Comparison of ENCODE assay signal across 11 mouse cellular contexts in the genomic region with DNA sequence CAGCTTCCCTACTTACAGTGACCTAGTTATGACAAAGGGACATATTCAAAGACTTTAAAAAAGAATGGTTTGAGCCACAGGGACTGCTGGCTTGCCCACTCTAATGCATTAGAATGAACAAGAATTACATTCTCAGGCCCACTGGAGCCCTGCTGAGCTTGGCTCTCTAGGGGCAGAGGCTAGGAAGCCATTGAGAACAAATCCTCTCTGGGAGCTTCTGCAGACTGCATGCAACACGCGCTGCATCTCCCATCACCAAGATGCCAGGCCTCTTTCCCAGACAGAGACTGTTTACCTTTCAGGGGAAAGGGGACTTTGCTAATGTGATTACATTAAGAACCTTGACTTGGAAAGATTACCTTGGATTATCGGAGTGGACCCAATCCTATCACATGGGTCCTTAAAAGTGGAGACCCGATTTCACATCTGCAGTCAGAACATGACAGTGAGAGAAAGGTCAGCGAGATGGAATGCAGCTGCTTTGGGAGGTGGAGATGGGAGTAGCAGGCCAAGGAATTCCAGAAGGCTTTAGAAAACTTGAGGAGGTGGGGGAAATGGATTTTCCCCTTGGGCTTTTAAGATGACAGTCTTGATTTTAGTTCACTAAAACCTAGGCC. TPM values are rescaled to one million over a fixed set of nuclear protein-coding genes. Genes with fewer than 3 reads are reported as not detected.
DNase-seq lines count a peak whose midpoint lies in the region; ATAC-seq and TF ChIP-seq lines count a peak whose summit lies in the region.
"Had no signal": no experiment of that assay in that cellular context is flagged by ENCODE, and none has a peak within 500 bp of the region (broad histone marks: within the 10 kb centered on the region; RNA-seq: fewer than 3 reads in every experiment).

No protein-coding gene starts in this region.

- H3K4me1 ChIP-seq in intestine, embryonic 14.5 days (replicated peaks; ENCODE audit: control insufficient read depth, insufficient read depth, low read length): peaks cover 35% of the 10 kb centered on the region
- H3K4me1 ChIP-seq in intestine, postnatal 0 days (replicated peaks; ENCODE audit: control insufficient read depth, insufficient read depth, low read length): peaks cover 2% of the 10 kb centered on the region; the same call in 1 of the 2 replicates
- peaks cover 43% of the 10 kb centered on the region for H3K4me1 ChIP-seq in embryonic facial prominence, embryonic 13.5 days
- H3K4me1 ChIP-seq in limb, embryonic 10.5 days: peaks cover 38% of the 10 kb centered on the region

- 28% methylated on average over 5 of the region's 5 CpGs for WGBS in intestine, embryonic 14.5 days
- 46% methylated on average over 5 of the region's 5 CpGs for WGBS in intestine, postnatal 0 days
- 35% methylated on average over 5 of the region's 5 CpGs for WGBS in embryonic facial prominence, embryonic 13.5 days
- 56% methylated on average over 5 of the region's 5 CpGs for WGBS in limb, embryonic 10.5 days

- no peak overlapping the region for H3K9ac ChIP-seq in intestine, embryonic 14.5 days (ENCODE audit: low read length)
- H3K9ac ChIP-seq in intestine, postnatal 0 days (ENCODE audit: low read depth, low read length): no peak overlapping the region
- no peak overlapping the region for H3K9ac ChIP-seq in embryonic facial prominence, embryonic 13.5 days

- no peak for TF ChIP-seq CTCF in intestine, postnatal 0 days (IDR thresholded peaks at IDR 0.05; ENCODE audit: low read depth)

- no peak overlapping the region for H3K4me3 ChIP-seq in intestine, embryonic 14.5 days (ENCODE audit: low read depth, low read length)
- H3K4me3 ChIP-seq in intestine, postnatal 0 days (ENCODE audit: low read depth, low read length): no peak overlapping the region
- H3K4me3 ChIP-seq in embryonic facial prominence, embryonic 13.5 days: no peak overlapping the region
- no peak overlapping the region for H3K4me3 ChIP-seq in limb, embryonic 10.5 days

- H3K27me3 ChIP-seq in intestine, embryonic 14.5 days (replicated peaks; ENCODE audit: control insufficient read depth, insufficient read depth, low read length): no peaks in the 10 kb centered on the region
- H3K27me3 ChIP-seq in intestine, postnatal 0 days (replicated peaks; ENCODE audit: control insufficient read depth, insufficient read depth, low read length): no peaks in the 10 kb centered on the region
- H3K27me3 ChIP-seq in embryonic facial prominence, embryonic 13.5 days: no peaks in the 10 kb centered on the region
- H3K27me3 ChIP-seq in limb, embryonic 10.5 days (ENCODE audit: low read depth, poor library complexity, severe bottlenecking): no peaks in the 10 kb centered on the region

- ATAC-seq in intestine, embryonic 14.5 days (replicated peaks; ENCODE audit: low FRiP score, low TSS enrichment, low read depth): no peak
- no peak for ATAC-seq in intestine, postnatal 0 days
- ATAC-seq in embryonic facial prominence, embryonic 13.5 days (ENCODE audit: insufficient number of reproducible peaks, insufficient read depth, low FRiP score, low TSS enrichment, low read depth): no peak

- no peaks in the 10 kb centered on the region; the same call in 1 of the 2 replicates for H3K36me3 ChIP-seq in intestine, embryonic 14.5 days (ENCODE audit: control insufficient read depth, insufficient read depth, low read length)
- H3K36me3 ChIP-seq in intestine, postnatal 0 days (ENCODE audit: control insufficient read depth, insufficient read depth): no peaks in the 10 kb centered on the region
- H3K36me3 ChIP-seq in embryonic facial prominence, embryonic 13.5 days: no peaks in the 10 kb centered on the region
- H3K36me3 ChIP-seq in limb, embryonic 10.5 days: no peaks in the 10 kb centered on the region

- no peaks in the 10 kb centered on the region for H3K9me3 ChIP-seq in intestine, embryonic 14.5 days (ENCODE audit: control insufficient read depth, low read length)
- no peaks in the 10 kb centered on the region for H3K9me3 ChIP-seq in intestine, postnatal 0 days (ENCODE audit: control insufficient read depth)
- no peaks in the 10 kb centered on the region for H3K9me3 ChIP-seq in embryonic facial prominence, embryonic 13.5 days
- H3K9me3 ChIP-seq in limb, embryonic 10.5 days (replicated peaks): no peaks in the 10 kb centered on the region

- DNase-seq in intestine, embryonic 14.5 days (ENCODE audit: low spot score): peak; percentile 52
- peak; percentile 50 for DNase-seq in 3T3-L1 (ENCODE audit: low read depth, low spot score)
- DNase-seq in limb, embryonic 10.5 days (ENCODE audit: low spot score): no peak
- no peak for DNase-seq in left cerebral cortex, adult 11 months (ENCODE audit: low spot score)
- no peak for DNase-seq in right cerebral cortex, adult 2 months (ENCODE audit: low spot score in 2 of 2)
- DNase-seq in adrenal gland, adult 18-20 months (ENCODE audit: low spot score in 2 of 2): no peak
- DNase-seq: layer of hippocampus, postnatal 36 days; right cerebral cortex, postnatal 25 days had no signal

- peak overlapping the region; percentile 80 for H3K27ac ChIP-seq in intestine, embryonic 14.5 days (ENCODE audit: low read depth)
- no peak overlapping the region for H3K27ac ChIP-seq in intestine, postnatal 0 days (ENCODE audit: low read depth, low read length)
- peak overlapping the region; percentile 90 for H3K27ac ChIP-seq in embryonic facial prominence, embryonic 13.5 days
- H3K27ac ChIP-seq in limb, embryonic 10.5 days: peak overlapping the region; percentile 67; the same call in 1 of the 2 replicates
- H3K27ac ChIP-seq: macrophage had no signal

- H3K4me2 ChIP-seq in intestine, embryonic 14.5 days (ENCODE audit: low read length): no peak overlapping the region
- no peak overlapping the region for H3K4me2 ChIP-seq in intestine, postnatal 0 days (replicated peaks; ENCODE audit: low read depth)
- H3K4me2 ChIP-seq in embryonic facial prominence, embryonic 13.5 days: no peak overlapping the region

RNA-seq across cellular contexts. Expression of gene Ddc, which starts 26.6 kb away (rescaled TPM):
- polyA plus RNA-seq in intestine, embryonic 14.5 days (2014; fragmentation: Nextera tagmentation; extraction: Ambion mirVana): 34.8 and 37.3 TPM in 2 replicates
- 19.2 and 20.9 TPM in 2 replicates for polyA plus RNA-seq in intestine, postnatal 0 days (2015; fragmentation: Nextera tagmentation; extraction: Ambion mirVana)
- 5.3 and 5.8 TPM in 2 replicates for polyA plus RNA-seq in embryonic facial prominence, embryonic 13.5 days (2015; fragmentation: Nextera tagmentation; extraction: Ambion mirVana)
- 5.5 and 6.2 TPM in 2 replicates for polyA plus RNA-seq in limb, embryonic 10.5 days (2016; fragmentation: Nextera tagmentation; extraction: Ambion mirVana)
- total RNA-seq in adrenal gland, adult 18-20 months (2021): 10 to 100 TPM; 60.8 to 74.0 TPM
- polyA plus RNA-seq: macrophage had no signal

Comparison
In these comparisons a context has a peak if more than half of its experiments do, and no peak if none do; other contexts are left out.
1. DNase-seq: peak in intestine, embryonic 14.5 days (single experiment) and 3T3-L1 (single experiment); none in limb, embryonic 10.5 days (single experiment), left cerebral cortex, adult 11 months (single experiment), right cerebral cortex, adult 2 months (0 of 2) and adrenal gland, adult 18-20 months (0 of 2).